Mouse (Mus musculus): Measurements from ENCODE around the gene Olfr1245.
"Not testable (repeated sequence)": the region's sequence is repeated elsewhere in the genome, so short reads cannot be mapped to it uniquely, and the experiment has no call there.

The Olfr1245 gene

GRCm38 (mm10) chr2:89578347-89578746 lies at the start of gene Olfr1245:
TSS of gene Olfr1245 (minus strand) at chr2:89578447.
- DNase-seq (ENCODE audit: low spot score in 2 of 2), result no peak

DNA sequence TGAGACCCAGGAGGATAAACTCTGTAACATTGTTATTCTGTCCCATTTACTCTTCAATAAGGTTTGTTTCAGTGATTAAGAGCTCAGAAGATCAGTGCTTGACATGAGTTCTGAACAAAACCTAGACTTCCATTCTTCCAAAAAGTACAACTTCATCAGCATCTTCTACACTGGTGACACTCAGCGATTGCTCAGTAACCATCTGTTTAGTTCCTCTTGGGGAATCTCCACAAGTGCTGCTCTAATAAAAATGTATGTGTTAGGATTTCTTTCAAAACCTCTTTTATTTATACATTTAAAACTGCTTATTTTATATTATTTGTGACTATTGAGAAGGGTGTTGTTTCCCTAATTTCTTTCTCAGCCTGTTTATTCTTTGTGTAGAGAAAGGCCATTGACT lies 39.9 kb upstream of the Olfr1245 start, which contains the start of gene Olfr1248:
Gene Olfr1248 (minus strand): TSS at position 101 of the 400 bp plus-strand sequence.
- DNase-seq (ENCODE audit: low spot score in 2 of 2), result not testable (repeated sequence)

- no peak for DNase-seq (ENCODE audit: low spot score in 2 of 2)
Observed at GRCm38 (mm10) chr2:89614030-89614429, 35.8 kb upstream of the Olfr1245 start, which contains the start of gene Olfr1247. TSS of gene Olfr1247 (minus strand) at chr2:89614130.

DNA sequence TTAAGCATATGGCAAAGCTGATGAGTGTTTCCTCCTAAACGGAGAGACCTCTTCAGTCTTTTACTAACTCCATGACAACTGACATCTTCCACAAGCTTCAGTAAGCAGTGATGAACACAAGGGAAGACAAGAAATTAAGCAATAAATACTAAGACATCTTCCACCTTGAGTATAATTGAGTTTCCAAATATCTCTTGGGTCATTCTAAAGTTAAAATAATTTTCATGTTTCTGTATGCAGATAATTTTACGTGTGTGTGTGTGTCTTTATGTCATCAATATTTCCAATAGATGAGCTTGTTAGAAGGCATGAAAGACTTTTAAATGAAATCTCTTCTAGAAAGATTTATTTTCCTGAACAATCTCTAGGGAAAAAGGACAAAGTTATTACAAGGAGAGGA lies 14.8 kb upstream of the Olfr1245 start, which contains the start of gene Olfr1246:
Gene Olfr1246 (minus strand): TSS at position 101 of the 400 bp plus-strand sequence.
- DNase-seq (ENCODE audit: low spot score in 2 of 2), result no peak

GRCm38 (mm10) chr2:89562706-89563105 lies 15.5 kb downstream of the Olfr1245 start:
- DNase-seq (ENCODE audit: low spot score in 2 of 2), result not testable (repeated sequence)

DNA sequence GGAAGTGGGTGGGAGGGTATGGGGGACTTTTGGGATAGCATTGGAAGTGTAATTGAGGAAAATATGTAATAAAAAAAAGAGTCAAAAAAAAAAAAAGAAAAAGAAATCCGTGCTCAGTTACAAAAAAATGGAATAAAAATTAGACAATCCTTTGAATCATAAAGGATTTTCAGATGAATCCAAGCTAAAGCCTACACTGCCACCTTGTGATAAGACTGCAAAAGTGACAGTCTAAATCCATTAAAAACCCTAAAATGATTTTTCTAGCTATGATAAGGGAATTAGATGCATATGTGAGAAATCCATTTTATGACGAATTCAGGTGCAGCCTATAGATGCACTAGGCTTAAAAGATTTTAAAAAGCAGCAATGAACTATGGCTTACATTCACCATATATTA lies 33.7 kb downstream of the Olfr1245 start:
- no peak for DNase-seq (ENCODE audit: low spot score in 2 of 2)

DNA sequence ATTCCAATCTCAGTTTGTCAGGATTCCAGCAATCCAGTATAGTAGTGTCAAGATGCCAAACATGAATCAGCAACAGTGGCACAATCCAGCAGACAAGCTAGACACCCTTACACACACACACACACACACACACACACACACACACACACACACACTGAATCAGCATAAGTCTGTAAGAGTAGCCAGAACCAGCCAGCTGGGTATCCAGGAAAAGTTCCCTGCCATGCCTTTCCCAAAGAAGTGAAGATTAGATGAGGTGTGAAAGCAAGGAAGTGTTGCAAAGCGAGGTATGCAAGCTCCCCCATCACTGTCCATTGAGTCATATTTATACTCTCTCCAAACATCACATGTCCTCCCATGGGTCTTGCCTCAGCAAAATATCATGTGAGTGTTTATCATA lies 38.3 kb downstream of the Olfr1245 start:
- DNase-seq (ENCODE audit: low spot score in 2 of 2), result peak in 1 of 2 experiments; percentile 39

GRCm38 (mm10) chr2:89531387-89531786 lies 46.9 kb downstream of the Olfr1245 start, which contains the start of gene Olfr1243:
TSS of gene Olfr1243 (minus strand) at chr2:89531487.
- no peak for DNase-seq (ENCODE audit: low spot score in 2 of 2)

All from frontal cortex, postnatal 36 days (tissue).